9 mouse cellular contexts compared by ENCODE assay signal in the genomic region with DNA sequence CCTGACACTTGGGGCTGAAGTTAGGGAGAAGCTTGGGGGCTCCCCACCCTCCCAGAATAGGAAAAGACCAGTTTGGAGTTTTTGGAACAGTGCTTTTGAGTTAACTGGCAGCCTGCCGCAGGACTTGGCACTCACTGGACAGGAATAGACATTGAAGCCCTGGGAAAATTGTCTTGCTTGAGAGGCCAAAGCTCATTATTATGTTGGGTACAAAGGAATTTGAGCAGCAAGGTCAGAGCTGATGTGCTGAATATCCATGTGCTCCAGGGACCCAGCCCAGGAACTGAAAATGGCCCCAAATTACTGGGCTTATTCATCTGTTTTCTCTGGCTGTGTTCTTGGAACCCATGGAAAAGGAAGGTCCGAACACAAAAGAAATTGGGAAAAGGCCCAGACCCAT.
DNase-seq lines count a peak whose midpoint lies in the region; ATAC-seq and TF ChIP-seq lines count a peak whose summit lies in the region.
"Had no signal": no experiment of that assay in that cellular context is flagged by ENCODE, and none has a peak within 500 bp of the region (broad histone marks: within the 10 kb centered on the region; RNA-seq: fewer than 3 reads in every experiment).

No protein-coding gene starts in this region.

- peak; percentile 10 for DNase-seq in heart, postnatal 4 days
- DNase-seq in cerebellum, adult 18-20 months, result peak; percentile 9 to 13
- peak; percentile 46 for DNase-seq in forebrain, postnatal 0 days
- peak; percentile 50 to 54 for DNase-seq in left cerebral cortex, adult 9 months (ENCODE audit: low spot score in 2 of 2)
- no peak for DNase-seq in liver
- no peak for DNase-seq in adrenal gland, adult 18-20 months (ENCODE audit: low spot score in 2 of 2)

- H3K36me3 ChIP-seq in heart, embryonic 11.5 days (ENCODE audit: control insufficient read depth, insufficient read depth, low read length), result no peaks in the 10 kb centered on the region
- no peaks in the 10 kb centered on the region for H3K36me3 ChIP-seq in forebrain, postnatal 0 days (ENCODE audit: insufficient read depth)
- H3K36me3 ChIP-seq in liver, embryonic 12.5 days, result no peaks in the 10 kb centered on the region

- no peak overlapping the region for H3K27ac ChIP-seq in heart, embryonic 11.5 days (ENCODE audit: low read depth, low read length)
- H3K27ac ChIP-seq in forebrain, postnatal 0 days (ENCODE audit: low read depth, low read length), result no peak overlapping the region
- H3K27ac ChIP-seq in liver, embryonic 12.5 days, result no peak overlapping the region

- H3K27me3 ChIP-seq in heart, embryonic 11.5 days (ENCODE audit: control insufficient read depth, insufficient read depth, low read length), result no peaks in the 10 kb centered on the region
- no peaks in the 10 kb centered on the region for H3K27me3 ChIP-seq in forebrain, postnatal 0 days (ENCODE audit: insufficient read depth, low read length)
- no peaks in the 10 kb centered on the region for H3K27me3 ChIP-seq in liver, embryonic 12.5 days (replicated peaks)
- H3K27me3 ChIP-seq: megakaryocyte, embryonic 14.5 days had no signal

- no peaks in the 10 kb centered on the region for H3K4me1 ChIP-seq in heart, embryonic 11.5 days (ENCODE audit: control insufficient read depth, insufficient read depth, low read length)
- H3K4me1 ChIP-seq in forebrain, postnatal 0 days (ENCODE audit: insufficient read depth), result no peaks in the 10 kb centered on the region
- H3K4me1 ChIP-seq in liver, embryonic 12.5 days, result no peaks in the 10 kb centered on the region

- H3K9me3 ChIP-seq in heart, embryonic 11.5 days (replicated peaks; ENCODE audit: control insufficient read depth, low read length), result no peaks in the 10 kb centered on the region
- H3K9me3 ChIP-seq in forebrain, postnatal 0 days (ENCODE audit: low read length), result no peaks in the 10 kb centered on the region
- H3K9me3 ChIP-seq in liver, embryonic 12.5 days (replicated peaks), result no peaks in the 10 kb centered on the region
- H3K9me3 ChIP-seq: megakaryocyte, embryonic 14.5 days had no signal

- TF ChIP-seq CTCF in forebrain, postnatal 0 days (IDR thresholded peaks at IDR 0.05; ENCODE audit: low read depth), result no peak

- H3K4me2 ChIP-seq in heart, embryonic 11.5 days, result no peak overlapping the region
- no peak overlapping the region for H3K4me2 ChIP-seq in forebrain, postnatal 0 days (ENCODE audit: low read depth)
- H3K4me2 ChIP-seq in liver, embryonic 12.5 days, result no peak overlapping the region

- H3K4me3 ChIP-seq in heart, embryonic 11.5 days (ENCODE audit: low read depth, low read length), result no peak overlapping the region
- no peak overlapping the region for H3K4me3 ChIP-seq in forebrain, postnatal 0 days (ENCODE audit: low read depth, low read length)
- no peak overlapping the region for H3K4me3 ChIP-seq in liver, embryonic 12.5 days
- H3K4me3 ChIP-seq: megakaryocyte, embryonic 14.5 days had no signal

- ATAC-seq in heart, embryonic 11.5 days (replicated peaks; ENCODE audit: insufficient number of reproducible peaks, low FRiP score, low TSS enrichment), result no peak
- peak; percentile 42; the same call in 1 of the 2 replicates for ATAC-seq in forebrain, postnatal 0 days
- no peak for ATAC-seq in liver, embryonic 12.5 days

- no peak overlapping the region for H3K9ac ChIP-seq in heart, embryonic 11.5 days (ENCODE audit: low read depth, low read length)
- H3K9ac ChIP-seq in forebrain, postnatal 0 days, result no peak overlapping the region
- no peak overlapping the region for H3K9ac ChIP-seq in liver, embryonic 12.5 days

- WGBS in heart, embryonic 11.5 days (ENCODE audit: insufficient replicate concordance), result 82% methylated on average over 2 of the region's 2 CpGs
- 33% methylated on average over 2 of the region's 2 CpGs for WGBS in forebrain, postnatal 0 days
- 79% methylated on average over 2 of the region's 2 CpGs for WGBS in liver, embryonic 12.5 days (ENCODE audit: insufficient replicate concordance)

Comparison
In these comparisons a context has a peak if more than half of its experiments do, and no peak if none do; other contexts are left out.
1. DNase-seq: peak in heart, postnatal 4 days (single experiment), cerebellum, adult 18-20 months (2 of 2), forebrain, postnatal 0 days (single experiment) and left cerebral cortex, adult 9 months (2 of 2); none in liver (single experiment) and adrenal gland, adult 18-20 months (0 of 2).